24 mouse cellular contexts compared by ENCODE assay signal in genomic region chr1:161260761-161261160, GRCm38 (mm10).
"Had no signal": no experiment of that assay in that cellular context is flagged by ENCODE, and none has a peak within 500 bp of the region (broad histone marks: within the 10 kb centered on the region; RNA-seq: fewer than 3 reads in every experiment).

No protein-coding gene starts in this region.

- H3K4me3 ChIP-seq: heart, embryonic 10.5 days; heart, embryonic 12.5 days; hindbrain, embryonic 10.5 days; hindbrain, embryonic 12.5 days; intestine, embryonic 15.5 days; layer of hippocampus, adult 2 months; left cerebral cortex, adult 2 months; limb, embryonic 10.5 days; limb, embryonic 12.5 days; liver, embryonic 13.5 days had no signal

- H3K4me1 ChIP-seq: heart, embryonic 10.5 days; heart, embryonic 12.5 days; hindbrain, embryonic 12.5 days; intestine, embryonic 15.5 days; limb, embryonic 10.5 days; limb, embryonic 12.5 days had no signal

- H3K36me3 ChIP-seq: heart, embryonic 10.5 days; heart, embryonic 12.5 days; hindbrain, embryonic 10.5 days; hindbrain, embryonic 12.5 days; intestine, embryonic 15.5 days; limb, embryonic 10.5 days; limb, embryonic 12.5 days; liver, embryonic 13.5 days had no signal

- ATAC-seq: hindbrain, embryonic 16.5 days; inflammation-experienced regulatory T-cells, adult 6 months; intestine, embryonic 15.5 days; intestine, postnatal 0 days had no signal

- H3K27me3 ChIP-seq: heart, embryonic 12.5 days; hindbrain, embryonic 12.5 days; intestine, embryonic 15.5 days; limb, embryonic 12.5 days; liver, embryonic 13.5 days had no signal

- H3K9ac ChIP-seq: heart, embryonic 12.5 days; hindbrain, embryonic 12.5 days; hindbrain, embryonic 14.5 days; intestine, embryonic 15.5 days; limb, embryonic 12.5 days; liver, embryonic 13.5 days had no signal

- H3K4me2 ChIP-seq: heart, embryonic 12.5 days; hindbrain, embryonic 12.5 days; hindbrain, embryonic 14.5 days; intestine, embryonic 15.5 days; limb, embryonic 12.5 days; liver, embryonic 13.5 days had no signal

- H3K27ac ChIP-seq: heart, embryonic 10.5 days; hindbrain, embryonic 10.5 days; hindbrain, embryonic 12.5 days; hindbrain, embryonic 14.5 days; intestine, embryonic 15.5 days; layer of hippocampus, adult 2 months; left cerebral cortex, adult 2 months; limb, embryonic 10.5 days; limb, embryonic 12.5 days; liver, embryonic 13.5 days had no signal

- DNase-seq: gastrocnemius, postnatal 14 days; heart, adult 18-20 months; heart, postnatal 10 days; heart, postnatal 4 days; kidney, adult 18-20 months; kidney, adult 8-10 months; kidney, postnatal 10 days; kidney, postnatal 25 days; kidney, postnatal 4 days; liver; liver, embryonic 13.5 days had no signal

- H3K9me3 ChIP-seq: heart, embryonic 10.5 days; heart, embryonic 12.5 days; hindbrain, embryonic 10.5 days; hindbrain, embryonic 12.5 days; intestine, embryonic 15.5 days; limb, embryonic 10.5 days; limb, embryonic 12.5 days; liver, embryonic 13.5 days had no signal
